11 mouse cellular contexts compared by ENCODE assay signal in the genomic region with DNA sequence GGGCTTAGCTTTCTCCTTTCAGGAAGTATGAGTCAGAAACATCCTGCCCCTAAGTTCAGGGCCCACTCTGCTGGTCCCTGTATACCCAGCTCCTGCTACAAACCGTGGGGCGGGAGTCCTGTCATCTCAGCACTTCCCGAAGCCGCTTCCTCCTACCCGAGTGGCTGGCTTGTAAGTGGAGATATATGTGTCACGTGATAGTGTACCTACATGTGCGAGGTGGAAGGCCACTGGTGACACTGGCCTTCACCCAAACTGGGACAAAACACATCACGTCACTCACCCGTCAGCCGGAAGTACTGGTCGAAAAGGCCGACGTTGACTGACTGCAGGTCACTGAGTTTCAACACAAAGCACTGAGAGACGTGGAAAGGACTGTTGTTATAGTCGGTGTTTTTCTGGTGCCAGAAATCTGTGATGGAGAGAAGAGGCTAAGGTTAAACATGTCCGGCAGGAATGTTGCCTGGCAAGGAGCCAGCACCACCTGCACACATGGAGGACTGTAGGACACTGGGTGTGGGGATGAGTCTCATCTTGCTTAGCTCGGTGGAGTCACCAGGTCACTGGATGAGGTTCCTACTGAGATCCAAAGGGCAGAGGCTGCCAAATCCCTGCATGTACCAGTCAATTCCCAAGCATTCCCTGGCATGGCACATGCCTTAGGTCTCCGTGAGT. TPM values are rescaled to one million over a fixed set of nuclear protein-coding genes. Genes with fewer than 3 reads are reported as not detected.
DNase-seq lines count a peak whose midpoint lies in the region; ATAC-seq lines count a peak whose summit lies in the region.
"Had no signal": no experiment of that assay in that cellular context is flagged by ENCODE, and none has a peak within 500 bp of the region (broad histone marks: within the 10 kb centered on the region; RNA-seq: fewer than 3 reads in every experiment).

No protein-coding gene starts in this region.

- H3K4me1 ChIP-seq in liver, embryonic 12.5 days, result peaks cover 25% of the 10 kb centered on the region
- 0 out of 2 replicates have a peak, but pooled peaks cover 5% of the 10 kb centered on the region for H3K4me1 ChIP-seq in liver, embryonic 11.5 days (replicated peaks; ENCODE audit: control insufficient read depth, insufficient read depth, low read length)
- no peaks in the 10 kb centered on the region for H3K4me1 ChIP-seq in midbrain, embryonic 14.5 days (ENCODE audit: control insufficient read depth, insufficient read depth, low read length)

- DNase-seq in adrenal gland, adult 2 months, result peak; percentile 67
- DNase-seq in adrenal gland, postnatal 10 days, result no peak
- DNase-seq in liver, embryonic 11.5 days (ENCODE audit: low spot score), result no peak
- DNase-seq in cerebellum, postnatal 14 days, result peak; percentile 67 to 68
- DNase-seq in kidney, postnatal 4 days, result peak; percentile 46 to 64
- DNase-seq in midbrain, embryonic 14.5 days, result no peak
- no peak for DNase-seq in left cerebral cortex, adult 9 months (ENCODE audit: low spot score in 2 of 2)
- DNase-seq: gastrocnemius, postnatal 36 days; thymus, postnatal 4 days had no signal

- WGBS in liver, embryonic 12.5 days (ENCODE audit: insufficient replicate concordance), result 77% methylated on average over 18 of the region's 18 CpGs
- 81% methylated on average over 18 of the region's 18 CpGs for WGBS in liver, embryonic 11.5 days
- WGBS in midbrain, embryonic 14.5 days, result 91% methylated on average over 18 of the region's 18 CpGs

- no peak overlapping the region for H3K27ac ChIP-seq in liver, embryonic 12.5 days
- H3K27ac ChIP-seq in liver, embryonic 11.5 days (ENCODE audit: low read depth, low read length), result no peak overlapping the region
- no peak overlapping the region for H3K27ac ChIP-seq in midbrain, embryonic 14.5 days (replicated peaks; ENCODE audit: low read depth, low read length)

- ATAC-seq in liver, embryonic 12.5 days, result peak; percentile 35
- ATAC-seq in liver, embryonic 11.5 days (replicated peaks; ENCODE audit: low FRiP score), result no peak
- no peak for ATAC-seq in midbrain, embryonic 14.5 days (ENCODE audit: low FRiP score, low TSS enrichment)
- ATAC-seq: inflammation-experienced regulatory T-cells, adult 6 months had no signal

- no peak overlapping the region for H3K9ac ChIP-seq in liver, embryonic 12.5 days
- no peak overlapping the region for H3K9ac ChIP-seq in liver, embryonic 11.5 days (ENCODE audit: low read depth, low read length)
- no peak overlapping the region for H3K9ac ChIP-seq in midbrain, embryonic 14.5 days (replicated peaks; ENCODE audit: low read length)

- no peaks in the 10 kb centered on the region for H3K9me3 ChIP-seq in liver, embryonic 12.5 days (replicated peaks)
- H3K9me3 ChIP-seq in liver, embryonic 11.5 days (ENCODE audit: control insufficient read depth, low read length), result no peaks in the 10 kb centered on the region
- H3K9me3 ChIP-seq in midbrain, embryonic 14.5 days (ENCODE audit: control insufficient read depth, low read length), result no peaks in the 10 kb centered on the region

- peaks cover 11% of the 10 kb centered on the region for H3K27me3 ChIP-seq in liver, embryonic 12.5 days (replicated peaks)
- no peaks in the 10 kb centered on the region for H3K27me3 ChIP-seq in liver, embryonic 11.5 days (replicated peaks; ENCODE audit: control insufficient read depth, insufficient read depth, low read length)
- no peaks in the 10 kb centered on the region for H3K27me3 ChIP-seq in midbrain, embryonic 14.5 days (ENCODE audit: control insufficient read depth, insufficient read depth, low read length)

- H3K4me3 ChIP-seq in liver, embryonic 12.5 days, result no peak overlapping the region
- H3K4me3 ChIP-seq in liver, embryonic 11.5 days (ENCODE audit: low read depth, low read length), result no peak overlapping the region
- H3K4me3 ChIP-seq in midbrain, embryonic 14.5 days (replicated peaks; ENCODE audit: low read depth, low read length), result no peak overlapping the region

- H3K36me3 ChIP-seq in liver, embryonic 12.5 days, result peaks cover 77% of the 10 kb centered on the region
- H3K36me3 ChIP-seq in liver, embryonic 11.5 days (ENCODE audit: control insufficient read depth, insufficient read depth, low read length), result peaks cover 76% of the 10 kb centered on the region
- H3K36me3 ChIP-seq in midbrain, embryonic 14.5 days (ENCODE audit: control insufficient read depth, insufficient read depth, low read length), result peaks cover 81% of the 10 kb centered on the region

- no peak overlapping the region for H3K4me2 ChIP-seq in liver, embryonic 12.5 days
- H3K4me2 ChIP-seq in liver, embryonic 11.5 days, result no peak overlapping the region
- no peak overlapping the region for H3K4me2 ChIP-seq in midbrain, embryonic 14.5 days (ENCODE audit: low read length)

RNA-seq across cellular contexts. Expression of a gene that starts 4.5 kb away (rescaled TPM):
- 10 to 100 TPM; 55.8 to 67.6 TPM for total RNA-seq in adrenal gland, adult 2 months (2021)
- polyA plus RNA-seq in adrenal gland, adult 2 months (2012; rRNA removed), result 80.5 and 82.1 TPM in 2 replicates
- 10 to 100 TPM; 74.3 to 74.8 TPM for total RNA-seq in adrenal gland, postnatal 10 days (2021)
- polyA plus RNA-seq in liver, embryonic 12.5 days (2016; fragmentation: Nextera tagmentation; extraction: Ambion mirVana), result 27.4 and 28.0 TPM in 2 replicates
- 25.3 and 39.9 TPM in 2 replicates for polyA plus RNA-seq in liver, embryonic 11.5 days (2014; fragmentation: Nextera tagmentation; extraction: Ambion mirVana)
- 6.6 and 26.6 TPM in 2 replicates for polyA plus RNA-seq in midbrain, embryonic 14.5 days (2014; fragmentation: Nextera tagmentation; extraction: Ambion mirVana)

RNA-seq across cellular contexts. Expression of a gene that starts 35.2 kb away (rescaled TPM):
- total RNA-seq in adrenal gland, adult 2 months (2021), result 1 to 10 TPM; 1.3 to 1.7 TPM
- 0.36 TPM in 1 of 2 replicates, not detected in the other for polyA plus RNA-seq in adrenal gland, adult 2 months (2012; rRNA removed)
- total RNA-seq in adrenal gland, postnatal 10 days (2021), result 10 to 100 TPM; 11.1 to 45.0 TPM
- 10.8 and 11.5 TPM in 2 replicates for polyA plus RNA-seq in liver, embryonic 12.5 days (2016; fragmentation: Nextera tagmentation; extraction: Ambion mirVana)
- polyA plus RNA-seq in liver, embryonic 11.5 days (2014; fragmentation: Nextera tagmentation; extraction: Ambion mirVana), result 17.6 and 39.0 TPM in 2 replicates
- polyA plus RNA-seq in midbrain, embryonic 14.5 days (2014; fragmentation: Nextera tagmentation; extraction: Ambion mirVana), result 2.1 and 2.6 TPM in 2 replicates
- polyA plus RNA-seq: inflammation-experienced regulatory T-cells, adult 6 months had no signal

RNA-seq across cellular contexts. Expression of a gene that starts 42.1 kb away (rescaled TPM):
- 10 to 100 TPM; 22.5 to 33.3 TPM for total RNA-seq in adrenal gland, adult 2 months (2021)
- polyA plus RNA-seq in adrenal gland, adult 2 months (2012; rRNA removed), result 107 and 124 TPM in 2 replicates
- total RNA-seq in adrenal gland, postnatal 10 days (2021), result 10 to 100 TPM; 52.0 to 52.6 TPM
- polyA plus RNA-seq in liver, embryonic 12.5 days (2016; fragmentation: Nextera tagmentation; extraction: Ambion mirVana), result 298 and 306 TPM in 2 replicates
- 401 and 406 TPM in 2 replicates for polyA plus RNA-seq in liver, embryonic 11.5 days (2014; fragmentation: Nextera tagmentation; extraction: Ambion mirVana)
- polyA plus RNA-seq in midbrain, embryonic 14.5 days (2014; fragmentation: Nextera tagmentation; extraction: Ambion mirVana), result 234 and 284 TPM in 2 replicates
- polyA plus RNA-seq: inflammation-experienced regulatory T-cells, adult 6 months had no signal

RNA-seq across cellular contexts. Expression of a gene that starts 43.8 kb away (rescaled TPM):
- total RNA-seq in adrenal gland, adult 2 months (2021), result 100 to 1,000 TPM; 249 to 309 TPM
- 412 and 462 TPM in 2 replicates for polyA plus RNA-seq in adrenal gland, adult 2 months (2012; rRNA removed)
- total RNA-seq in adrenal gland, postnatal 10 days (2021), result 100 to 1,000 TPM; 224 to 328 TPM
- 145 and 151 TPM in 2 replicates for polyA plus RNA-seq in liver, embryonic 12.5 days (2016; fragmentation: Nextera tagmentation; extraction: Ambion mirVana)
- polyA plus RNA-seq in liver, embryonic 11.5 days (2014; fragmentation: Nextera tagmentation; extraction: Ambion mirVana), result 228 and 245 TPM in 2 replicates
- 280 and 343 TPM in 2 replicates for polyA plus RNA-seq in midbrain, embryonic 14.5 days (2014; fragmentation: Nextera tagmentation; extraction: Ambion mirVana)

RNA-seq across cellular contexts. Expression of a gene that starts 44.2 kb away (rescaled TPM):
- total RNA-seq in adrenal gland, adult 2 months (2021), result 10 to 100 TPM; 71.2 to 84.4 TPM
- polyA plus RNA-seq in adrenal gland, adult 2 months (2012; rRNA removed), result 133 TPM in 2 replicates
- total RNA-seq in adrenal gland, postnatal 10 days (2021), result 100 to 1,000 TPM in 1 of 2 experiments, 10 to 100 TPM in 1; 86.9 to 103 TPM
- polyA plus RNA-seq in liver, embryonic 12.5 days (2016; fragmentation: Nextera tagmentation; extraction: Ambion mirVana), result 95.4 and 103 TPM in 2 replicates
- polyA plus RNA-seq in liver, embryonic 11.5 days (2014; fragmentation: Nextera tagmentation; extraction: Ambion mirVana), result 90.3 and 107 TPM in 2 replicates
- 64.8 and 77.7 TPM in 2 replicates for polyA plus RNA-seq in midbrain, embryonic 14.5 days (2014; fragmentation: Nextera tagmentation; extraction: Ambion mirVana)

Comparison
In these comparisons a context has a peak if more than half of its experiments do, and no peak if none do; other contexts are left out.
1. DNase-seq: peak in adrenal gland, adult 2 months (single experiment), cerebellum, postnatal 14 days (2 of 2) and kidney, postnatal 4 days (2 of 2); none in adrenal gland, postnatal 10 days (single experiment), liver, embryonic 11.5 days (single experiment), midbrain, embryonic 14.5 days (single experiment) and left cerebral cortex, adult 9 months (0 of 2).